Mouse (Mus musculus) midbrain, postnatal 0 days (tissue): ENCODE data around the gene Arid4a. TPM values are rescaled to one million over a fixed set of nuclear protein-coding genes. Genes with fewer than 3 reads are reported as not detected.

Source experiments
- ATAC-seq: fragments of 200-750 bp; cut with Nextera tagmentation; 2 replicates; pipeline ENCODE4 v1.8.0; 2017; ENCODE audit warnings: moderate number of reproducible peaks, mild to moderate bottlenecking, moderate TSS enrichment, moderate library complexity; ENCODE audit not compliant: low FRiP score
- DNase-seq: peaks from one replicate; pipeline ENCODE4 v3.0.0-alpha.2; 2015; ENCODE audit warnings: low spot score
- H3K27ac ChIP-seq: fragments of 300-500 bp; sonication (generic); 2 replicates; pipeline ENCODE4 v1.5.1; 2014; ENCODE audit warnings: low read depth, mild to moderate bottlenecking, low read length, mixed read lengths
- H3K27me3 ChIP-seq: fragments of 300-500 bp; sonication (generic); 2 replicates; pipeline ENCODE4 v1.6.1; 2014; ENCODE audit warnings: low read length, control low read depth, mixed read lengths; ENCODE audit not compliant: insufficient read depth
- H3K36me3 ChIP-seq: fragments of 300-500 bp; sonication (generic); 2 replicates; pipeline ENCODE4 v1.6.1; 2014; ENCODE audit warnings: low read length, control low read depth, mixed read lengths; ENCODE audit not compliant: insufficient read depth
- H3K4me1 ChIP-seq: fragments of 300-500 bp; sonication (generic); 2 replicates; pipeline ENCODE4 v1.6.1; 2014; ENCODE audit warnings: mild to moderate bottlenecking, control low read depth, antibody characterized with exemption, low read length, mixed read lengths; ENCODE audit not compliant: insufficient read depth
- H3K4me2 ChIP-seq: fragments of 300-500 bp; sonication (generic); 2 replicates; pipeline ENCODE4 v1.6.1; 2014; ENCODE audit warnings: low read depth, mild to moderate bottlenecking, low read length, mixed read lengths; ENCODE audit not compliant: poor library complexity, severe bottlenecking
- H3K4me3 ChIP-seq: fragments of 300-500 bp; sonication (generic); 2 replicates; pipeline ENCODE4 v1.5.1; 2014; ENCODE audit warnings: low read depth, mild to moderate bottlenecking, low read length, moderate library complexity
- H3K9ac ChIP-seq: fragments of 300-500 bp; sonication (generic); replicated peaks from 2 replicates; pipeline ENCODE4 v1.6.1; 2014; ENCODE audit warnings: mild to moderate bottlenecking, low read length, moderate library complexity, mixed read lengths; ENCODE audit not compliant: poor library complexity, severe bottlenecking
- H3K9me3 ChIP-seq: fragments of 300-500 bp; sonication (generic); 2 replicates; pipeline ENCODE4 v1.6.1; 2016; ENCODE audit warnings: low read length, control low read depth
- CTCF ChIP-seq: IDR thresholded peaks from 2 replicates; pipeline ENCODE4 v1.5.1; 2016; ENCODE audit warnings: antibody characterized with exemption, mild to moderate bottlenecking
- WGBS: fragments of 180-500 bp; shearing (Covaris S2); extraction: QIAGEN DNeasy Blood & Tissue Kit; methylation state at CpG from one replicate; pipeline ENCODE4 v1.1.7; 2014; 5-methylcytosine and 5-hydroxymethylcytosine counted together
- polyA plus RNA-seq: library from polyadenylated mRNA; unstranded; fragments of >200 nt; fragmentation: Nextera tagmentation; extraction: Ambion mirVana; gene quantifications from 2 replicates; pipeline ENCODE4 v1.2.1, GENCODE M21; 2015
- total RNA-seq: library from RNA; depleted of rRNA; stranded (reverse); fragments of >200 nt; gene quantifications from 2 replicates; pipeline ENCODE4 v1.2.3, GENCODE M21; 2014

Arid4a gene
- total and polyA plus RNA-seq, 2 experiments from 2014 or later: 11.0 to 43.4 TPM

GRCm38 (mm10) chr12:71006141-71006540 lies 9.6 kb upstream of the Arid4a start:
- H3K27me3 ChIP-seq: no peaks in the 10 kb centered on the region
- ATAC-seq: no peak

GRCm38 (mm10) chr12:71006901-71007300 lies 8.9 kb upstream of the Arid4a start:
- no peak overlapping the region for H3K4me2 ChIP-seq
- H3K4me1 ChIP-seq: no peaks in the 10 kb centered on the region
- H3K27ac ChIP-seq: no peak overlapping the region
- H3K27me3 ChIP-seq: no peaks in the 10 kb centered on the region
- no peak overlapping the region for H3K4me3 ChIP-seq
- H3K9ac ChIP-seq: no peak overlapping the region
- ATAC-seq (no peak), DNase-seq (no peak)
- TF ChIP-seq CTCF: no peak
- H3K9me3 ChIP-seq: no peaks in the 10 kb centered on the region
- peaks cover 38% of the 10 kb centered on the region for H3K36me3 ChIP-seq
- 92% methylated on average over 7 of the region's 7 CpGs for WGBS

More at GRCm38 (mm10) chr12:71006141-71006540, 9.6 kb upstream of the Arid4a start:
- peaks cover 38% of the 10 kb centered on the region for H3K36me3 ChIP-seq
- no peak overlapping the region for H3K4me2 ChIP-seq
- no peak overlapping the region for H3K9ac ChIP-seq
- H3K27ac ChIP-seq: no peak overlapping the region
- no peak overlapping the region for H3K4me3 ChIP-seq
- 92% methylated on average over 6 of the region's 6 CpGs for WGBS
- no peaks in the 10 kb centered on the region for H3K9me3 ChIP-seq
- no peak for DNase-seq
- no peak for TF ChIP-seq CTCF
- no peaks in the 10 kb centered on the region for H3K4me1 ChIP-seq

GRCm38 (mm10) chr12:71009769-71010168 lies 6.0 kb upstream of the Arid4a start:
- H3K9me3 ChIP-seq: no peaks in the 10 kb centered on the region
- WGBS: 65% methylated on average over 4 of the region's 4 CpGs
- no peak for ATAC-seq
- H3K9ac ChIP-seq: no peak overlapping the region
- no peak overlapping the region for H3K27ac ChIP-seq
- H3K4me2 ChIP-seq: no peak overlapping the region
- no peaks in the 10 kb centered on the region for H3K27me3 ChIP-seq
- DNase-seq: no peak
- TF ChIP-seq CTCF: no peak
- H3K4me3 ChIP-seq: no peak overlapping the region
- peaks cover 31% of the 10 kb centered on the region for H3K36me3 ChIP-seq
- H3K4me1 ChIP-seq: 0 out of 2 replicates have a peak, but pooled peaks cover 2% of the 10 kb centered on the region

- ATAC-seq: peak; percentile 77
Observed at GRCm38 (mm10) chr12:71014845-71015362, 886 bp upstream of the Arid4a start.

GRCm38 (mm10) chr12:71016211-71016502 lies 367 bp downstream of the Arid4a start:
- H3K27me3 ChIP-seq: no peaks in the 10 kb centered on the region
- H3K4me1 ChIP-seq: 0 out of 2 replicates have a peak, but pooled peaks cover 2% of the 10 kb centered on the region
- peak overlapping the region; percentile 96 for H3K4me3 ChIP-seq
- H3K36me3 ChIP-seq: peaks cover 5% of the 10 kb centered on the region; the same call in 1 of the 2 replicates
- H3K9ac ChIP-seq: peak overlapping the region; percentile 71
- 0 out of 2 replicates have a peak, but pooled peaks have one; percentile 10 for ATAC-seq
- DNase-seq: no peak
- WGBS: under 1% methylated on average over 23 of the region's 33 CpGs
- no peaks in the 10 kb centered on the region for H3K9me3 ChIP-seq
- TF ChIP-seq CTCF: no peak
- H3K4me2 ChIP-seq: peak overlapping the region; percentile 90
- H3K27ac ChIP-seq: peak overlapping the region; percentile 85

More at GRCm38 (mm10) chr12:71014845-71015362, 886 bp upstream of the Arid4a start:
- peak overlapping the region; percentile 81 for H3K9ac ChIP-seq
- 0 out of 2 replicates have a peak, but pooled peaks cover 2% of the 10 kb centered on the region for H3K4me1 ChIP-seq
- DNase-seq: peak; percentile 57
- peak overlapping the region; percentile 97 for H3K27ac ChIP-seq
- peaks cover 5% of the 10 kb centered on the region; the same call in 1 of the 2 replicates for H3K36me3 ChIP-seq
- TF ChIP-seq CTCF: no peak
- WGBS: under 1% methylated on average over 29 of the region's 32 CpGs
- H3K27me3 ChIP-seq: no peaks in the 10 kb centered on the region
- H3K4me3 ChIP-seq: peak overlapping the region; percentile 80
- H3K9me3 ChIP-seq: no peaks in the 10 kb centered on the region
- peak overlapping the region; percentile 50 for H3K4me2 ChIP-seq

GRCm38 (mm10) chr12:71016503-71017241 lies 882 bp downstream of the Arid4a start:
- WGBS: under 1% methylated on average over 49 of the region's 82 CpGs
- Histone ChIP-seq H3K4me2 (peak overlapping the region; percentile 90), H3K9me3 (no peaks in the 10 kb centered on the region), H3K9ac (peak overlapping the region; percentile 71), H3K27me3 (no peaks in the 10 kb centered on the region), H3K27ac (peak overlapping the region; percentile 85), H3K4me1 (0 out of 2 replicates have a peak, but pooled peaks cover 2% of the 10 kb centered on the region), H3K4me3 (peak overlapping the region; percentile 96), H3K36me3 (peaks cover 5% of the 10 kb centered on the region; the same call in 1 of the 2 replicates)
- TF ChIP-seq CTCF: no peak
- DNase-seq: peak; percentile 19
- 0 out of 2 replicates have a peak, but pooled peaks have one; percentile 0 for ATAC-seq
